Mouse (Mus musculus) right cerebral cortex, postnatal 14 days (tissue): Measurements from ENCODE around the gene Capzb.

ENCODE experiments used
- DNase-seq: peaks from one replicate; pipeline ENCODE4 v3.0.0; 2022

Capzb gene

GRCm38 (mm10) chr4:139271562-139271961 lies 78.9 kb downstream of the Capzb start:
- no peak for DNase-seq

GRCm38 (mm10) chr4:139272951-139273680 lies 80.4 kb downstream of the Capzb start:
- DNase-seq: no peak

GRCm38 (mm10) chr4:139274573-139274972 lies 81.9 kb downstream of the Capzb start:
- DNase-seq: no peak

- no peak for DNase-seq
Measured at GRCm38 (mm10) chr4:139276411-139276810, 83.7 kb downstream of the Capzb start.

GRCm38 (mm10) chr4:139280530-139280929 lies 87.8 kb downstream of the Capzb start:
- no peak for DNase-seq

GRCm38 (mm10) chr4:139281791-139282345 lies 89.2 kb downstream of the Capzb start:
- no peak for DNase-seq

GRCm38 (mm10) chr4:139282955-139283417 lies 90.3 kb downstream of the Capzb start:
- DNase-seq: no peak

GRCm38 (mm10) chr4:139284877-139285276 lies 92.2 kb downstream of the Capzb start:
- no peak for DNase-seq

- no peak for DNase-seq
Measured at GRCm38 (mm10) chr4:139286234-139286633, 93.5 kb downstream of the Capzb start.

GRCm38 (mm10) chr4:139287122-139287863 lies 94.6 kb downstream of the Capzb start:
- DNase-seq: peak; percentile 87

- DNase-seq: no peak
Measured at GRCm38 (mm10) chr4:139289017-139289416, 96.3 kb downstream of the Capzb start.

- DNase-seq: no peak
Measured at GRCm38 (mm10) chr4:139291099-139291498, 98.4 kb downstream of the Capzb start.

- no peak for DNase-seq
Measured at GRCm38 (mm10) chr4:139292038-139292437, 99.3 kb downstream of the Capzb start.

- DNase-seq: peak; percentile 67
Measured at GRCm38 (mm10) chr4:139297566-139297965, 104.9 kb downstream of the Capzb start.

GRCm38 (mm10) chr4:139298671-139299366 lies 106.1 kb downstream of the Capzb start:
- no peak for DNase-seq

- no peak for DNase-seq
Measured at GRCm38 (mm10) chr4:139301780-139302179, 109.1 kb downstream of the Capzb start.

GRCm38 (mm10) chr4:139302241-139302640 lies 109.5 kb downstream of the Capzb start:
- no peak for DNase-seq

- DNase-seq: no peak
Measured at GRCm38 (mm10) chr4:139305521-139305920, 112.8 kb downstream of the Capzb start.

GRCm38 (mm10) chr4:139307916-139308315 lies 115.2 kb downstream of the Capzb start:
- DNase-seq: no peak

- no peak for DNase-seq
Measured at GRCm38 (mm10) chr4:139309651-139310050, 117.0 kb downstream of the Capzb start.

GRCm38 (mm10) chr4:139310171-139310898 lies 117.6 kb downstream of the Capzb start, which contains the start of the genes Pqlc2 and Akr7a5:
Pqlc2 (minus strand) TSS chr4:139310708.
Akr7a5 (plus strand) TSS chr4:139310744.
- peak; percentile 98 for DNase-seq
